Mouse (Mus musculus) left cerebral cortex, adult 2 months (tissue): ENCODE data around the gene Ube2k. TPM values are rescaled to one million over a fixed set of nuclear protein-coding genes. Genes with fewer than 3 reads are reported as not detected.
A peak's percentile ranks its signal among the peaks of the same experiment; 100 is the strongest.

Experiments used
- DNase-seq, 2 experiments: peaks; one replicate each; pipeline ENCODE4 v3.0.0; 2021 to 2022; ENCODE audit warnings: low spot score in 2 of 2, mixed read lengths in 1 of 2; ENCODE audit errors: extremely low spot score in 1 of 2
- H3K27ac ChIP-seq: fragments of 200-600 bp; 2 replicates; pipeline ENCODE4 v1.8.1; 2022
- H3K4me3 ChIP-seq: fragments of 200-600 bp; 2 replicates; pipeline ENCODE4 v1.8.1; 2022
- CTCF ChIP-seq: fragments of 200-600 bp; IDR thresholded peaks from 2 replicates; pipeline ENCODE4 v1.8.1; 2022; ENCODE audit warnings: antibody characterized with exemption, mild to moderate bottlenecking, moderate library complexity
- intact Hi-C: fragments of 180-260 bp; cut with DNase I; formaldehyde crosslinking; loops from one replicate; pipeline ENCODE4 v1.15.1; 2025
- long read RNA-seq, 2 experiments: library from polyadenylated mRNA; stranded (forward); transcript quantifications; one replicate each; pipeline ENCODE4 v2.0.0; 2021; ENCODE audit warnings: borderline mapping rate in 2 of 2
- total RNA-seq, 2 experiments: library from RNA; stranded (reverse); gene quantifications; 2 replicates each; pipeline ENCODE4 v1.2.3; 2021

Gene Ube2k
- total RNA-seq: 100 to 1,000 TPM; 117 to 124 TPM
- long read RNA-seq, experiment 1, full-length matches to known transcripts: 42 of 53 reads
- long read RNA-seq, experiment 1, partial matches to known transcripts: 5 of 53 reads
- long read RNA-seq, experiment 1, other reads (novel, unspliced or antisense): 6 of 53 reads
- long read RNA-seq, experiment 2, full-length matches to known transcripts: 26 of 27 reads
- long read RNA-seq, experiment 2, partial matches to known transcripts: 1 of 27 reads
- long read RNA-seq, experiment 2, other reads (novel, unspliced or antisense): 0 of 27 reads

- intact Hi-C loops: loop anchor here (1.0 to 5.0 kb wide), 4 partner anchors 45 to 226 kb away; partner anchors contain the start of genes Gm43552, N4bp2 and Ugdh
- peak; percentile 12 for TF ChIP-seq CTCF
- Histone ChIP-seq H3K27ac (peak within 1 kb of the TSS; percentile 98), H3K4me3 (peak within 1 kb of the TSS; percentile 96)
- DNase-seq: peak; percentile 95
Measured at GRCm38 (mm10) chr5:65536751-65537419, at the start of gene Ube2k, which contains the start of gene Smim14. Ube2k (plus strand) TSS chr5:65537233. Smim14 (minus strand) TSS chr5:65537184.

- intact Hi-C loops: no loop called here
- H3K27ac ChIP-seq: no peak overlapping the region
- H3K4me3 ChIP-seq: no peak overlapping the region
- no peak for TF ChIP-seq CTCF
- DNase-seq: no peak
Measured at GRCm38 (mm10) chr5:65487381-65487780, 49.7 kb upstream of the Ube2k start.

GRCm38 (mm10) chr5:65488725-65489124 is 48.3 kb upstream of the Ube2k start:
- no peak for DNase-seq
- intact Hi-C loops: no loop called here
- Histone ChIP-seq H3K27ac (no peak overlapping the region), H3K4me3 (no peak overlapping the region)
- no peak for TF ChIP-seq CTCF

GRCm38 (mm10) chr5:65489830-65490229 is 47.2 kb upstream of the Ube2k start:
- Histone ChIP-seq H3K4me3 (no peak overlapping the region), H3K27ac (no peak overlapping the region)
- TF ChIP-seq CTCF: no peak
- intact Hi-C loops: no loop called here
- DNase-seq: no peak

- TF ChIP-seq CTCF: peak; percentile 41
- intact Hi-C loops: loop anchor here (1.0 to 2.0 kb wide), 3 partner anchors 45 to 207 kb away; partner anchors contain the start of genes Pds5a, Smim14, Ube2k and Ugdh
- DNase-seq: peak; percentile 58 to 63
- peak overlapping the region; percentile 88 for H3K4me3 ChIP-seq
- H3K27ac ChIP-seq: peak overlapping the region; percentile 97
Measured at GRCm38 (mm10) chr5:65491767-65492715, 45.0 kb upstream of the Ube2k start.

- intact Hi-C loops: loop anchor here (1.0 to 2.0 kb wide), 3 partner anchors 44 to 206 kb away; partner anchors contain the start of genes Pds5a, Smim14, Ube2k and Ugdh
- no peak for TF ChIP-seq CTCF
Measured at GRCm38 (mm10) chr5:65492716-65493531, 44.1 kb upstream of the Ube2k start, which contains the start of gene Gm43552. Gm43552 (minus strand) TSS chr5:65492833.

GRCm38 (mm10) chr5:65500231-65500630 is 36.8 kb upstream of the Ube2k start:
- H3K27ac ChIP-seq: no peak overlapping the region
- H3K4me3 ChIP-seq: no peak overlapping the region
- no peak for TF ChIP-seq CTCF
- DNase-seq: no peak
- intact Hi-C loops: no loop called here

More at GRCm38 (mm10) chr5:65492716-65493531, 44.1 kb upstream of the Ube2k start, which contains the start of gene Gm43552:
- peak; percentile 97 for DNase-seq
- H3K4me3 ChIP-seq: peak within 1 kb of the TSS; percentile 88
- H3K27ac ChIP-seq: peak within 1 kb of the TSS; percentile 97

- Histone ChIP-seq H3K27ac (no peak overlapping the region), H3K4me3 (no peak overlapping the region)
- DNase-seq: no peak
- intact Hi-C loops: no loop called here
- no peak for TF ChIP-seq CTCF
Measured at GRCm38 (mm10) chr5:65501407-65501806, 35.6 kb upstream of the Ube2k start.

- no peak for TF ChIP-seq CTCF
- DNase-seq: no peak
- intact Hi-C loops: no loop called here
- no peak overlapping the region for H3K27ac ChIP-seq
- H3K4me3 ChIP-seq: no peak overlapping the region
Measured at GRCm38 (mm10) chr5:65505786-65506185, 31.2 kb upstream of the Ube2k start.

GRCm38 (mm10) chr5:65508395-65508794 is 28.6 kb upstream of the Ube2k start:
- TF ChIP-seq CTCF: no peak
- no peak overlapping the region for H3K4me3 ChIP-seq
- intact Hi-C loops: no loop called here
- no peak for DNase-seq
- no peak overlapping the region for H3K27ac ChIP-seq
